Mouse (Mus musculus) induced T-regulatory cell, adult 2 months (primary cell): Measurements from ENCODE around the gene Glt6d1.
"Not testable (repeated sequence)": the region's sequence is repeated elsewhere in the genome, so short reads cannot be mapped to it uniquely, and the experiment has no call there.

Experiments used
- DNase-seq: peaks from one replicate; pipeline ENCODE4 v3.0.0-alpha.2; 2012; ENCODE audit warnings: low read depth

Gene Glt6d1

GRCm38 (mm10) chr2:25815748-25816147 is at the start of gene Glt6d1:
Gene Glt6d1, minus strand, starts transcription at chr2:25815848.
- not testable (repeated sequence) for DNase-seq

- DNase-seq = no peak
Observed at GRCm38 (mm10) chr2:25865412-25865811, 49.8 kb upstream of the Glt6d1 start.

GRCm38 (mm10) chr2:25864230-25864629 is 48.6 kb upstream of the Glt6d1 start:
- DNase-seq = no peak

- DNase-seq = no peak
Observed at GRCm38 (mm10) chr2:25863337-25864131, 47.9 kb upstream of the Glt6d1 start, which contains the start of gene Kcnt1. Gene Kcnt1, plus strand, starts transcription at chr2:25863734.

- no peak for DNase-seq
Observed at GRCm38 (mm10) chr2:25862696-25863270, 47.1 kb upstream of the Glt6d1 start.

- DNase-seq = no peak
Observed at GRCm38 (mm10) chr2:25862038-25862437, 46.4 kb upstream of the Glt6d1 start.

GRCm38 (mm10) chr2:25859891-25860290 is 44.2 kb upstream of the Glt6d1 start:
- no peak for DNase-seq

GRCm38 (mm10) chr2:25853998-25854397 is 38.4 kb upstream of the Glt6d1 start:
- peak; percentile 46 for DNase-seq

- DNase-seq = peak; percentile 21
Observed at GRCm38 (mm10) chr2:25852626-25853025, 37.0 kb upstream of the Glt6d1 start.

GRCm38 (mm10) chr2:25850330-25850729 is 34.7 kb upstream of the Glt6d1 start:
- peak; percentile 69 for DNase-seq

- DNase-seq = no peak
Observed at GRCm38 (mm10) chr2:25847226-25847625, 31.6 kb upstream of the Glt6d1 start, which contains the start of gene Sohlh1. Gene Sohlh1, minus strand, starts transcription at chr2:25847248.

GRCm38 (mm10) chr2:25846516-25846915 is 30.9 kb upstream of the Glt6d1 start:
- DNase-seq = no peak

- no peak for DNase-seq
Observed at GRCm38 (mm10) chr2:25844097-25844496, 28.4 kb upstream of the Glt6d1 start.

- DNase-seq = no peak
Observed at GRCm38 (mm10) chr2:25842758-25843157, 27.1 kb upstream of the Glt6d1 start.

GRCm38 (mm10) chr2:25842161-25842560 is 26.5 kb upstream of the Glt6d1 start:
- no peak for DNase-seq

GRCm38 (mm10) chr2:25836291-25836690 is 20.6 kb upstream of the Glt6d1 start:
- DNase-seq = peak; percentile 79

- DNase-seq = no peak
Observed at GRCm38 (mm10) chr2:25830786-25831185, 15.1 kb upstream of the Glt6d1 start.

GRCm38 (mm10) chr2:25828344-25828947 is 12.8 kb upstream of the Glt6d1 start:
- peak; percentile 23 for DNase-seq

GRCm38 (mm10) chr2:25824751-25825150 is 9.1 kb upstream of the Glt6d1 start:
- DNase-seq = no peak

GRCm38 (mm10) chr2:25822806-25823205 is 7.2 kb upstream of the Glt6d1 start, which contains the start of gene Lcn9:
Gene Lcn9, plus strand, starts transcription at chr2:25823153.
- no peak for DNase-seq

GRCm38 (mm10) chr2:25813364-25813763 is 2.3 kb downstream of the Glt6d1 start:
- DNase-seq = no peak

- no peak for DNase-seq
Observed at GRCm38 (mm10) chr2:25811711-25812110, 3.9 kb downstream of the Glt6d1 start.

GRCm38 (mm10) chr2:25798065-25798464 is 17.6 kb downstream of the Glt6d1 start:
- DNase-seq = no peak
